Mouse (Mus musculus) limb, embryonic 13.5 days (tissue): ENCODE results near the gene Tjp2. TPM values are rescaled to one million over a fixed set of nuclear protein-coding genes. Genes with fewer than 3 reads are reported as not detected.
"Not testable (repeated sequence)": the region's sequence is repeated elsewhere in the genome, so short reads cannot be mapped to it uniquely, and the experiment has no call there.

Experiments
- ATAC-seq: fragments of 200-750 bp; cut with Nextera tagmentation; 2 replicates; pipeline ENCODE4 v1.8.0; 2017; ENCODE audit warnings: low read depth, moderate number of reproducible peaks, moderate TSS enrichment; ENCODE audit not compliant: low FRiP score
- H3K27ac ChIP-seq: fragments of 300-500 bp; sonication (generic); 2 replicates; pipeline ENCODE4 v1.5.1; 2015; ENCODE audit warnings: inconsistent platforms, mild to moderate bottlenecking, moderate library complexity
- H3K27me3 ChIP-seq: fragments of 300-500 bp; sonication (generic); 2 replicates; pipeline ENCODE4 v1.6.1; 2015; ENCODE audit warnings: mild to moderate bottlenecking, inconsistent platforms
- H3K36me3 ChIP-seq: fragments of 300-500 bp; sonication (generic); 2 replicates; pipeline ENCODE4 v1.6.1; 2015; ENCODE audit warnings: inconsistent platforms, mild to moderate bottlenecking, moderate library complexity
- H3K4me1 ChIP-seq: fragments of 300-500 bp; sonication (generic); 2 replicates; pipeline ENCODE4 v1.6.1; 2015; ENCODE audit warnings: inconsistent platforms
- H3K4me2 ChIP-seq: fragments of 300-500 bp; sonication (generic); replicated peaks from 2 replicates; pipeline ENCODE4 v1.6.1; 2015; ENCODE audit warnings: inconsistent platforms, mild to moderate bottlenecking, moderate library complexity
- H3K4me3 ChIP-seq: fragments of 300-500 bp; sonication (generic); 2 replicates; pipeline ENCODE4 v1.5.1; 2015; ENCODE audit warnings: moderate library complexity, mild to moderate bottlenecking, inconsistent platforms
- H3K9ac ChIP-seq: fragments of 300-500 bp; sonication (generic); 2 replicates; pipeline ENCODE4 v1.6.1; 2015; ENCODE audit warnings: mild to moderate bottlenecking, inconsistent platforms
- H3K9me3 ChIP-seq: fragments of 300-500 bp; sonication (generic); 2 replicates; pipeline ENCODE4 v1.6.1; 2016; ENCODE audit warnings: inconsistent platforms
- WGBS: fragments of 180-500 bp; shearing (Covaris S2); methylation state at CpG from one replicate; pipeline ENCODE4 v1.1.7; 2015; 5-methylcytosine and 5-hydroxymethylcytosine counted together
- polyA plus RNA-seq: library from polyadenylated mRNA; unstranded; fragments of >200 nt; fragmentation: Nextera tagmentation; extraction: Ambion mirVana; gene quantifications from 2 replicates; pipeline ENCODE4 v1.2.1, GENCODE M21; 2015

Tjp2 gene
- polyA plus RNA-seq, 1 experiment from 2014 or later, result 17.3 TPM

DNA sequence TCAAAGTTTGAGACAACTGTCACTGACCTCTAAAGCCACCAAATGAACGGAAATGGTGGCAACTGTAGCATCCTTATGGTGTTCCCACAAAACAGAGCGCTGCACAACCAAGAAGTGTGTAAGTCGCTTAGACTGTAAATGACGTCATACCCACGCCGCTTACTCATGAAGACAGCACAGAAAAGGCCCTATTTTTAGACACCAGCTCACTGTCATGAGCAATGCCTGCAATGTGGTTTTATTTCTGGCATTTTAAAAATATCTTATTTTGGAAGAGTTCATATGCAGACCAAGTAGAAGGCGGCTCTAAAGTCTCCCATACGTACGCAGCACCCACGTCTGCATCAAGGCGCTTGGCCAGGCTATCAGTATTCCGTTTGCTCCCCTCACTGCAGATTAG is 117.1 kb downstream of the Tjp2 start:
- 95% methylated on average over 12 of the region's 12 CpGs for WGBS
- no peaks in the 10 kb centered on the region for H3K4me1 ChIP-seq
- peaks cover 42% of the 10 kb centered on the region for H3K36me3 ChIP-seq
- no peaks in the 10 kb centered on the region for H3K27me3 ChIP-seq
- no peak overlapping the region for H3K4me2 ChIP-seq
- H3K4me3 ChIP-seq, result no peak overlapping the region
- no peak overlapping the region for H3K9ac ChIP-seq
- H3K27ac ChIP-seq, result no peak overlapping the region
- H3K9me3 ChIP-seq, result 0 out of 2 replicates have a peak, but pooled peaks cover 5% of the 10 kb centered on the region
- ATAC-seq, result no peak

DNA sequence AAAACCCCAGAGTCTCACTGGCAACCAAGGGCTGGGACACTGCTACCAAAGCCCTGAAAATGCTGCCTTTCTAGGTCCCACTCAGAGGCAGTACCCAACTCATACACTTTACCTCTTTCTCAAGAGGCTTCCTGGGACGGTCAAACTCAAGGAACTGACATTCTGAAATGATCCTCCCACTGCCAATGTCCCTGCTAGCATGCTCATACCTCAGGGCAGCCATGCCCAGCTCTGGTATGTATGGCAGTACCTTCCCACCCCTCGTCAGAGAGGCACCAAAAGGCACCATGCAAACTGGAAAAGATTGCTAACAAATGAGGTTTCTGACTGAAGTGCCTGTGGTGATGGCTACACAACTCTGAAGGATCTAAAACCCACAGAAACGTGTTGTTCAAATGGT is 121.0 kb downstream of the Tjp2 start:
- no peak for ATAC-seq
- 72% methylated on average over 3 of the region's 3 CpGs for WGBS
- Histone ChIP-seq H3K4me1 (no peaks in the 10 kb centered on the region), H3K27me3 (no peaks in the 10 kb centered on the region), H3K4me3 (no peak overlapping the region), H3K4me2 (no peak overlapping the region), H3K36me3 (peaks cover 29% of the 10 kb centered on the region), H3K9ac (no peak overlapping the region), H3K9me3 (no peaks in the 10 kb centered on the region), H3K27ac (no peak overlapping the region)

DNA sequence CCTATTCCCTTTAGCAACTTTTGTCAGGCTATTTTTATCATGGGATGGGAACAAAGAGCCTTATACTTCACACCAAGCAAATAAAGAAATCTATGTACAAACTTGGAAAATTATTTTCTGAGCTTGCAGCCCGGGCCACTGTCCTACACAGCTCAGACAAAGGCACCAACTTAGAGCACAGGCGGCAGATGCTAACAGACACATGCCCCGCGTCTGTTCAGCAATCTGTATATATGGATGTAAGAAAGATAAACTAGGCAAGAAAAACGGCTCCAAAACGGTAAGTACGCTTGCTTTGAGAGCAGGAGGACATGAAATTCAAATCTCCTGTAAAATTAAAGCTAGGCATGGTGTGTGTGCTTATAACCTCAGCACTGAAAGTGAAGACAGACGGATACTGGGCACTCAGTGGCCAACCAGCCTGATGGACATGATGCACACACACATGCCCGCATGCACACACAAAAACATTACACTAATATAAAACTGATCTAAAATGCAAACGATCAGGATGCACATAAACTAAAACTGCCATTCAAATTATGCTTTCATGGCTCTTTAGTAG is 122.2 kb downstream of the Tjp2 start:
- H3K36me3 ChIP-seq, result peaks cover 27% of the 10 kb centered on the region
- H3K4me1 ChIP-seq, result no peaks in the 10 kb centered on the region
- 90% methylated on average over 10 of the region's 10 CpGs for WGBS
- no peaks in the 10 kb centered on the region for H3K27me3 ChIP-seq
- H3K9ac ChIP-seq, result no peak overlapping the region
- no peak for ATAC-seq
- no peak overlapping the region for H3K27ac ChIP-seq
- H3K4me3 ChIP-seq, result no peak overlapping the region
- H3K4me2 ChIP-seq, result no peak overlapping the region
- no peaks in the 10 kb centered on the region for H3K9me3 ChIP-seq

DNA sequence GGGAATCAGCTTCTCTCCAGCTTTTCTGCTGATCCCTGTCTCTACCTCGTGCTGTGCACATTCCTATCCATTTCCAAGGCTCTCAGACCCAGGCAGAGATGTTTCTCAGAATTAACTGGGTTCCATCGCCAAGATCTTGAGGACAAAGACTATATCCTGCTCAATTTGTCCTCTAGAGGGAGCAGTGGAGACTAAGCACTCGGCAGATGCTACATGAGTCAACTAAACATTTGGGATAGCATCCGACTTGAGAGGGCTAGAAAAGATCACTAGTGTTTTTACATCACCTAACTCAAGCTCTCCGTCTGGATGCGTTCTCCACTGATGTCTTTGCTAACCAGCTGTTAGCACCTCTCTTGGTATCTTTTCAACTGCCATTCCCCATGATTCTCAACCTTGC is 123.6 kb downstream of the Tjp2 start:
- H3K9me3 ChIP-seq, result no peaks in the 10 kb centered on the region
- no peak for ATAC-seq
- peaks cover 38% of the 10 kb centered on the region for H3K36me3 ChIP-seq
- no peaks in the 10 kb centered on the region for H3K27me3 ChIP-seq
- no peak overlapping the region for H3K4me3 ChIP-seq
- WGBS, result 80% methylated on average over 6 of the region's 6 CpGs
- H3K4me1 ChIP-seq, result no peaks in the 10 kb centered on the region
- no peak overlapping the region for H3K27ac ChIP-seq
- no peak overlapping the region for H3K9ac ChIP-seq
- H3K4me2 ChIP-seq, result no peak overlapping the region

DNA sequence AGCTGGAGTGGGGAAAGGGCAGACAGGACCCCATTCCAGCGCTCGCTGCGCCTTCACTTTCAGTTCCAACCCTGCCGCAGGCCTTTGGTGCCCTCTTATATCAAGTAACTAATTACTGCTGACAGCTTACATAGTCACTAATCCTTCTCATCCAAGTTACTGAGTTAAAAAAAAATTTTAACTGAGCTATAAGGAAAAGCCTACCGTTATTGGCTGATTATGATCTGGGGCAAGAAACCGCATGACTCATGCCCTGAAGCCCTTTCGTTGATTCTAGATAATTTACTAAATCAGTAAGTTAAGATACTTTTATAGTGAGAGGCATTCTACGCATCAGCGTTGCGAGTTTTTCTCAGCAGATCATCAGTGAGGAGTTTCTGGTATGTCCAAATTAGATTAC is 126.1 kb downstream of the Tjp2 start:
- no peak overlapping the region for H3K4me3 ChIP-seq
- no peak overlapping the region for H3K9ac ChIP-seq
- H3K4me2 ChIP-seq, result no peak overlapping the region
- no peak for ATAC-seq
- H3K27ac ChIP-seq, result no peak overlapping the region
- no peaks in the 10 kb centered on the region for H3K4me1 ChIP-seq
- no peaks in the 10 kb centered on the region for H3K9me3 ChIP-seq
- whole genome bisulfite sequencing, result 63% methylated on average over 10 of the region's 10 CpGs
- H3K36me3 ChIP-seq, result peaks cover 51% of the 10 kb centered on the region
- no peaks in the 10 kb centered on the region for H3K27me3 ChIP-seq

DNA sequence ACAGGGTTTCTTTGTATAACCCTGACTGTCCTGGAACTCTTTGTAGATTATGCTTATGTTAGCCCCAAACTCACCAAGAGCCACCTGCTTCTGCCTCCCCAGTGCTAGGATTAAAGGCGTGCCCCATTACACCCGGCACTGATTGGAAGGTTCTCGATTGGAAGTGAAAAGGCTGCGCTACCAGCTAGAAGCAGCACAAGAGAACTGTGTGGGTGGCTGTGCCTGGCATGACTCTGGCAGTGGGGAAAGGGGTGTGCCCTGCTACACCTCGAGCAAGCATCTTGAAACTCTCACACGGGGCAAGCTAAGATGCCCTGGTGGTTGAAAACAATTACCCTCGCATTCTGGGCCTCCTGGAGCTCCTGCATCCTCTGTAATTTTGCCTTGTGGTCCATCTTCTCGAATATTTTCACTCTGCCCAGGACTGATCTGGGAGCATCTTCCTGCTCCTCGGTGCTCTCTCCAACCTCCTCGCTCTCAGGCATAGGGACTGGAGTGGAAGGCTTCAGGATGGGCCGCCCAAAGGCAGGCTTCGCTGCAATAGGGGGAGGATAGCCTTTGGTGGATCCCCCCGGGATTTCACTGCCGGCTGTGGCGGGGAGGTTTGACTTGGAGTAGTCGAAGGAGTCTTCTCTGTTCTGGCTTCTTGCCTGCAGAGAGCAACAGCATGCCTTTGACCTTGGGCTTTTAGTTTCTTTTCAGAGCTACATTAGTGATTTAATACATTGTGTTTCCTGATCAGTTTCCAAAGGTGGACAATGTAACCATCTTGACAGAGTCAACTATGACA is 127.0 kb downstream of the Tjp2 start:
- H3K36me3 ChIP-seq, result peaks cover 51% of the 10 kb centered on the region
- no peak for ATAC-seq
- WGBS, result 85% methylated on average over 16 of the region's 16 CpGs
- no peak overlapping the region for H3K27ac ChIP-seq
- no peak overlapping the region for H3K4me3 ChIP-seq
- H3K4me1 ChIP-seq, result no peaks in the 10 kb centered on the region
- no peak overlapping the region for H3K4me2 ChIP-seq
- H3K9me3 ChIP-seq, result no peaks in the 10 kb centered on the region
- no peak overlapping the region for H3K9ac ChIP-seq
- no peaks in the 10 kb centered on the region for H3K27me3 ChIP-seq

DNA sequence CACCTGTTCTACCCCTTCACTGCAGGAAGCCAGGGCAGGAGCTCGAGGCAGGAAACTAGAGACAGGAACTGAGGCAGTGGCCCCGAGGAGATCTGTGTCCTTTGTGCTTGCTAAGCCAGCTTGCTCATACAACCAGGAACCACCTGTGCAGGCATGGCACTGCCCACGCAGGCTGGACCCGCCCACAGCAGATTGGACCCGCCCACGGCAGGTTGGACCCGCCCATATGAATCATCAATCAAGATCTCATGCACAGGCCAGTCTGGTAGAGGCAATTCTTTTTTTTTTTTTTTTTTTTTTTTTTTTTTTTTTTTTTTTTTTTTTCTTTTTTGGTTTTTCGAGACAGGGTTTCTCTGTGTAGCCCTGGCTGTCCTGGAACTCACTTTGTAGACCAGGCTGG is 132.8 kb downstream of the Tjp2 start:
- ATAC-seq, H3K9me3 ChIP-seq, H3K9ac ChIP-seq, H3K27me3 ChIP-seq, H3K27ac ChIP-seq, H3K4me3 ChIP-seq, H3K4me1 ChIP-seq, H3K4me2 ChIP-seq: not testable (repeated sequence)
- 71% methylated on average over 8 of the region's 8 CpGs for WGBS
- peaks cover 22% of the 10 kb centered on the region for H3K36me3 ChIP-seq

DNA sequence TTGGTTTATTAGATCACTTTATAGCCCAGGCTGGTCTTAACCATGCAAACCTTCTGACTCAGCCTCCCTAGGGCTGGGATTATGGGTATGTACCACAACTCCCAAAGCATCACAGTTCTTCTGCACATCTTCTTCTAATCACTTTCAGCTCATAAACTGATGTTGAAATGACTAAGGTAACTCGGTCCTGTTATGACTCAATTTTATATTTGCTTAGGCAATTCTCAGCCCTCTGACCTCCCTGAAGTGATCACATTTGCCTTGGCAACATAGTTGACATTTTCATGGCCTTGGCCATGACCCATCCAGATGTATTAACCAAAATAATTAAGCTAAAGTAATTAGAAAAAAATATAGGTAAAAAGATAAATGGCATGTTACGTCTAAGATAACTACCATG is 134.5 kb downstream of the Tjp2 start:
- ATAC-seq, result no peak
- Histone ChIP-seq H3K9me3 (no peaks in the 10 kb centered on the region), H3K4me3 (no peak overlapping the region), H3K36me3 (peaks cover 10% of the 10 kb centered on the region; the same call in 1 of the 2 replicates), H3K4me1 (no peaks in the 10 kb centered on the region), H3K27me3 (no peaks in the 10 kb centered on the region), H3K9ac (no peak overlapping the region), H3K27ac (no peak overlapping the region), H3K4me2 (no peak overlapping the region)
- WGBS, result 58% methylated on average over 2 of the region's 2 CpGs

DNA sequence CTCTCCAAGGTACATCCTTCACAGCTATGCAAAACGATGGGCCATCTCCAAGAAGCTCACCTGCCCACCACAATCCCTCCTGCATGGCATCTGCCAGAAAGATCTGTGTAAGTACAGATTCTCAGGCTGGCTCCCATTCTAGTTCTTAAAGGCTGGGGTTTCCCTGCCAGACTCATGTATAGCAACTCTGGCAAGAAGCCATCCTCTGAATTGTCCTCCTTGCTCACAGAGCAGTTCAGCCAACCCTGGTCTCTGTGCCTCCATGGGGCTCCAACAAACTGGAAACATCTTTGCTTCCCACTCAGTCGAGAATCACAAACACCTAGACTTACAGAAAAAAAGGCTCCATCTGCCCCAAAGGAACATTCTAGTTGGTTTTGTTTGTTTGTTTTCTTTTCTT is 139.5 kb downstream of the Tjp2 start:
- ATAC-seq, result no peak
- no peak overlapping the region for H3K4me3 ChIP-seq
- 86% methylated on average over 2 of the region's 2 CpGs for WGBS

DNA sequence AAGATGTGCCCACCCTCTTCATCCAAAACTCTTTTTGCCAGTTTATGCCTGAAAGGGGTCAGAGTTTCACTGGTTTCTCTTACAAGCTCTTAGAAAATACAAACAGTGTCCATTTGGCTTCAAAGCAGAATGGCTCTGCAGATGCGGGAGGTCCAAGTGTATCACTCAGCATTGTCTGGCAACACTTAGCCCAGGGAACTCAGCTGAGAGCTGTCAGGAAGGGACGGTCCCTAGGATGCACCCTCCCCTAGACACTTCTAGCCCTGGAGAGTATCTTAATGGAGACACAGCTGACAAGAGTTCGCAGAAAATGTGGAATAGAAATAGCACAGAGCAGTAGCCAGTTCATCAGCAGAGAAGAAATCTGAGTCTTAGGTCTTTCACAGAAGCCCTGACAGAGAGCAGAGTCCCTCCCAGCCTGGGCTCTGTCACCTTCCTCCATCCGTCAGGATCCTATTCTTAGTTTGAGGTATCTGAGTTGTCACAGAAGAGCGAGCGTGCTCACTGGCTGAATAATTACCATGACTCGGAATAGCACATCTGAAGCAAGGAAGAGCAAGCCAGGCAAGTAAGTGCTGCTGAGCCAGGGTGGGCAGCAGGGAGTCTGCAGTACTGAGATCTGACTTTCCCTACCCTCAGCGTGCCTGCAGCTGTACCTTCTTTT is 144.3 kb downstream of the Tjp2 start:
- WGBS, result 48% methylated on average over 8 of the region's 8 CpGs
- Histone ChIP-seq H3K4me1 (no peaks in the 10 kb centered on the region), H3K27ac (no peak overlapping the region), H3K4me2 (no peak overlapping the region), H3K4me3 (no peak overlapping the region), H3K9me3 (no peaks in the 10 kb centered on the region), H3K9ac (no peak overlapping the region), H3K27me3 (no peaks in the 10 kb centered on the region), H3K36me3 (no peaks in the 10 kb centered on the region)
- ATAC-seq, result no peak

More for the DNA sequence above, 139.5 kb downstream of the Tjp2 start:
- no peaks in the 10 kb centered on the region for H3K4me1 ChIP-seq
- H3K9ac ChIP-seq, result no peak overlapping the region
- no peak overlapping the region for H3K4me2 ChIP-seq
- no peaks in the 10 kb centered on the region for H3K9me3 ChIP-seq
- H3K36me3 ChIP-seq, result no peaks in the 10 kb centered on the region
- H3K27me3 ChIP-seq, result no peaks in the 10 kb centered on the region
- no peak overlapping the region for H3K27ac ChIP-seq

DNA sequence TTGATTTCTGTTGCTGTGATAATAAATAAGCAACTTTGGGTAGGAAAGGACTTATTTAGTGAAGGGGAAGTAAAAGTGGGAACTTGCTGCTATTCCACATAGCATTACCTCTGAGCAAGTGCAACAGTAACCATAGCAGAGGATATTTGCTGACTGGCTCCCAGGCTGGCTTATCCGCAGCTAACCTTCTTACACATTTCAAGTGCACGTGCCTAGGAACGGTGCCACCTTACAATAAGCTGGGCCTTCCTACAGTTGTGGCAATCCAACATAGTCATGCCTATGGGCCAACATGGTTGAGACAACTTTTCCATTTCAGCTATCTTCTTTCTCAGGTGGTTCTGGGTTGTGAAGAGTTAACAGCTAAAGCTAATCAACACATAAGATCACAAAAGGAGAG is 147.2 kb downstream of the Tjp2 start:
- 94% methylated on average over 3 of the region's 3 CpGs for WGBS
- H3K9ac ChIP-seq, result no peak overlapping the region
- no peak overlapping the region for H3K4me2 ChIP-seq
- H3K36me3 ChIP-seq, result no peaks in the 10 kb centered on the region
- no peak for ATAC-seq
- no peak overlapping the region for H3K4me3 ChIP-seq
- H3K4me1 ChIP-seq, result no peaks in the 10 kb centered on the region
- H3K27ac ChIP-seq, result no peak overlapping the region
- 0 out of 2 replicates have a peak, but pooled peaks cover 6% of the 10 kb centered on the region for H3K9me3 ChIP-seq
- H3K27me3 ChIP-seq, result no peaks in the 10 kb centered on the region

DNA sequence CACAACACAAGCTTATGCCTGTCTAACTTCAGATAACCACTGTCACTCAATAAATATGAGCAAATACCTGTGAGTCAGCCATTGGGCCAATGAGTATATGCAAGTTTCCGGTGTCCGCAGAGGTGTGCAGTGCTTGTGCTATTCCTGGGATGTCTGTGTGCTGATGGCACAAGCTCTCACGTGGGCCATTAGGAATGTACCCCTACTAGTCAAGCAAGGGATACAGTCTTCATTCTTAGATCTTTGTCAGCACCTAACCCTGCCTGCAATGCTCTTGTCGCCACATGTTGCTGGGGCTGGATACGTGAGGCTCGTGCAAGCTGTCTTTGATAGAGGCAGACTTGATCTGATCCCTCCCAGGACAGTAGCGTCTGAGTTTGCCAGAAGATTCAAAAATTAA is 148.3 kb downstream of the Tjp2 start:
- H3K27ac ChIP-seq, result no peak overlapping the region
- no peaks in the 10 kb centered on the region for H3K36me3 ChIP-seq
- no peaks in the 10 kb centered on the region for H3K27me3 ChIP-seq
- no peak overlapping the region for H3K4me2 ChIP-seq
- H3K4me3 ChIP-seq, result no peak overlapping the region
- H3K9ac ChIP-seq, result no peak overlapping the region
- 0 out of 2 replicates have a peak, but pooled peaks cover 6% of the 10 kb centered on the region for H3K9me3 ChIP-seq
- no peak for ATAC-seq
- 89% methylated on average over 7 of the region's 7 CpGs for WGBS
- no peaks in the 10 kb centered on the region for H3K4me1 ChIP-seq
